Mouse (Mus musculus): ENCODE measurements around the gene Cyp4f40.
"Not testable (repeated sequence)": the region's sequence is repeated elsewhere in the genome, so short reads cannot be mapped to it uniquely, and the experiment has no call there.

Gene Cyp4f40

DNA sequence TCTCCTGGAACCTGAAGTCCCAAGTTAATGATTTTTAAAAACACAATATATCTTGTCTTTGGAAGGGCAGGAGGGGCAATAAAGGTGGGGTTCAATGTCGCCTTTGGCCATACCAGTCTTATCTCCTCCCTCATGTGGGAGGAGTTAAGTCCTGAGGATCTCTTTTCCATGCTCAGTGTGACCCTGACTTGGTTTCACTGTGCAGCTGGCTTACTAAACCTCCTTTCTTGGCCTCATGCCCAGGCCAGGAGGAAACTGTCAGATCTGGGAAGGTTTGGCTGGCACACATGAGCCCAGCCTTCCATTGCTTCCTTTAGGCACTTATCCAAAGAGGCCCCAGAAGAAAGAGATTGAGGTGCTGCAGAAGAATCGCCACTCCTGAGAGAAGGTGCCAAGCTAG is at the start of gene Cyp4f40:
Cyp4f40 (plus strand) TSS at position 189 of the 400 bp plus-strand sequence.
- no peak for DNase-seq (ENCODE audit: low read depth, low spot score)

DNA sequence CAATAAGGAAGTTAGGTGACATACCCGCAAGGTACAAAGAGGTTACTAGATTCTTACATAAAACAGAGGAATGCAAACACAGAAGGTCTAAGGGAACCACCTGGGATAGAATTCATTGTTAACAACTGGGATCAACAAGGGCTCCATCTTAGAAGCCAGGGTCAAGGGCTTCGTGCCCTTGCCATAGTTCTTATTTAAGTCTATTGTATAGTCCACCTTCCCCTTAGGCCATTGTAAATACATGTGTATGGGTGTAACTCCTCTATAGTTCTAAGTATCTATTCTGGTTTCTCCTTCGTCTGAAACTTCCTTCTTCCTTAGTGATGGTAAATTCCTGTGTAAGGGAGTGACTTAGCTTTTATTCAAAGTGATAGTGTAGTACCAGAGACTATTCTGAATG is 48.5 kb upstream of the Cyp4f40 start:
- not testable (repeated sequence) for DNase-seq (ENCODE audit: low read depth, low spot score)

DNA sequence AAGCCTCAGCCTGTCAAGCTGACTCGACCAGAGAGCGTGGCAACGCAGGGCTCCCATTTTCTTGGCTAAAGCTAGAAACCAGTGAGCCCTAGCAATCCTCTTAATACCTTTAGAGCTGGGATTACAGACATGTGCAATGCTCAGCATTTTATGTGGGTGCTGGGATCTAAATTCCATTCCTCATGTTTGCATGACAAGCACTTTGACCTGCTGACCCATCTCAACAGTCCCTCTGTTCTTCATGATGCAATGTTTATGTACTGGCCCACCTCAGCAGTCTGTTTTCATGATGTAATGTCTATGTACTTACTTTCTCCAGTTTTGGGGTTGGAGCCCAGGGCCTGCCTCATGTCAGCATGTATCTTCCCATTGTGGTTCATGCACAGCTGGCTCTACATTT is 47.8 kb upstream of the Cyp4f40 start:
- no peak for DNase-seq (ENCODE audit: low read depth, low spot score)

DNA sequence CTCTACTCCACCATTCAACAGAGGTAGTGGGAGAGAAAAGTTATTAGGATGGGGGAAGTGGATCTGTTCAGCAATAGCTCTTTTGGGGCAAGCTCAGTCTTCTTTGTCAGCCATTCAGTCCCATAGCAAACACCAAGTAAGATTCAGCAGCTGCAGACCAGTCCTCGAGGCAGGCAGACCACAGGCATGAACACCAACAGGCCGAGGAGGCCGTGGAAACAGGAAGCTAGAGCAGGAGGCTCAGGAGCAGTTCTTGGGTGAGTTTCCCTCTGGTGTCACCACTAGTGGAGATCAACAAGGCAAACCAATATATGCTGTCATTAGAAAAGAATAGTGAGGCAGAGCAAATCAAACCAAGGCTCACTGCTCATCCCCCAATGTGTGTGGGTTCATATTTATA is 46.3 kb upstream of the Cyp4f40 start:
- no peak for DNase-seq (ENCODE audit: low read depth, low spot score)

DNA sequence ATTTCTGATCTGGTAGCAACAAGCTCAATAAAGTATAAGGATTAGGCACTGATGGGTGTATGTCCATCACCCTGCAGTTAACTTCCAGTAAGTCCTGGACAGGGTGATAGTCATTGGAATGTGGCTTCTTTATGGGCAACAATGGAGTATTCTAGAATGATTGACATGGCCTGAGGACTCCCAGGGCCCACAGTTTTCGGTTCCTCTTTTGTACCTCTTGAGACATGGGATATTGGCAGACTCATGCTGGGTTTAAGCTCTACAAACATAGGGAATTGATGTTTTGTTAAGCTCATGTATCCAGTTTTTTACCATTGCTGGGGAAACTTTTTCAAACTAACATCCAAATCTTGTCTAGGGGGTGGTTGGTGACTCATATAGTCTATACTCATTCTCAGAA is 41.4 kb upstream of the Cyp4f40 start:
- DNase-seq (ENCODE audit: low read depth, low spot score), result no peak

DNA sequence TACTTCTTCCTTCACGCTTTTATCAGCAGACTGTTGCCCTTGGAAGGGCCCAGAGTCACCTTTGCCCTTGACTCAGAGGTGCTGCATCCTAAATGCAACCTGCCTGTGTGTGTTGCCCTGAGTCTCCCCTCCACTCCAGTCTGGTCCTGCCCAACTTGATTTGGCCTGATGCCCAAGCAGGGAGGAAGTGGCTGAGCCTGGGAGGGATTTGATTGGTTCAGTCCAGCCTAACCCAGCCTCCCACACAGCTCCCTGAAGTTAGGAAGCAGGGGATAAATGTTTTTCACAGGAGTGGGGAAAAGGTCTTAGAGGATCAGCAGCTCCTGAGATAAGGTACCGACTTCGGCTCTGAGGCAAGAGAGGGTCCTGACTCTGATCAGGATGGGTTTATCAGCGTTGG is 37.7 kb upstream of the Cyp4f40 start, which contains the start of gene Cyp4f37:
Cyp4f37 (plus strand) TSS at position 292 of the 400 bp plus-strand sequence.
- DNase-seq (ENCODE audit: low read depth, low spot score), result not testable (repeated sequence)

DNA sequence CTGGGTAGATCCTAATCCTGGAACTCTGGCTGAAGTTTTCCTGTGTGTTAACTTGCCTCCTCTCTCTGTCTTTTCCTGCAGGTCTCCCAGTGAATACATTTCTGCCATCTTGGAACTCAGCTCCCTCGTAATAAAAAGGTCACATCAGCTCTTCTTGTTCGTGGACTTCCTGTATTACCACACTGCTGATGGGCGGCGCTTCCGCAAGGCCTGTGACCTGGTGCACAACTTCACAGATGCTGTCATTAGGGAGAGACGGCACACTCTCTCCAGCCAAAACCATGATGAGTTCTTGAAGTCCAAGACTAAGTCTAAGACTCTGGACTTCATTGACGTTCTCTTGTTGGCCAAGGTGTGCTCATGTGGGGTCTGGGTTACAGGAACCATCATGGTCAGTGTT is 29.0 kb upstream of the Cyp4f40 start:
- not testable (repeated sequence) for DNase-seq (ENCODE audit: low read depth, low spot score)

DNA sequence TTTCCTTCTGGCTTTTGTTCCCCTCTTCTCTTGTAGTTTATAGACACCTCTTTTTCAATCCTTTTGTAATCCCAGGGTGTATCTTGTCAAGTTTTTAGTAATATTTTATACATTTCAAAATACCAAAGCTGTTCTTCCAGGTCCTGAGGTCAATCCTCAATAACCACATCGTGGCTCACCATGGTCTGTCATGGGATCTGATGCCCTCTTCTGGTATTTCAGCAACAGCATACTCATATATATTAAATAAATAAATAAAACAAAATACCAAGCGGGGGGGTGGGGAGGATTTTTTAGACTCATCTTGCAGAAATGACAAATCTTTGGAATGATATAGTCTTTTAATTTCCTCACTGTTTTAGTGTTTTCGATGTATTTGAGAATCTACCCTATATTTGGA is 26.8 kb upstream of the Cyp4f40 start:
- DNase-seq (ENCODE audit: low read depth, low spot score), result no peak

DNA sequence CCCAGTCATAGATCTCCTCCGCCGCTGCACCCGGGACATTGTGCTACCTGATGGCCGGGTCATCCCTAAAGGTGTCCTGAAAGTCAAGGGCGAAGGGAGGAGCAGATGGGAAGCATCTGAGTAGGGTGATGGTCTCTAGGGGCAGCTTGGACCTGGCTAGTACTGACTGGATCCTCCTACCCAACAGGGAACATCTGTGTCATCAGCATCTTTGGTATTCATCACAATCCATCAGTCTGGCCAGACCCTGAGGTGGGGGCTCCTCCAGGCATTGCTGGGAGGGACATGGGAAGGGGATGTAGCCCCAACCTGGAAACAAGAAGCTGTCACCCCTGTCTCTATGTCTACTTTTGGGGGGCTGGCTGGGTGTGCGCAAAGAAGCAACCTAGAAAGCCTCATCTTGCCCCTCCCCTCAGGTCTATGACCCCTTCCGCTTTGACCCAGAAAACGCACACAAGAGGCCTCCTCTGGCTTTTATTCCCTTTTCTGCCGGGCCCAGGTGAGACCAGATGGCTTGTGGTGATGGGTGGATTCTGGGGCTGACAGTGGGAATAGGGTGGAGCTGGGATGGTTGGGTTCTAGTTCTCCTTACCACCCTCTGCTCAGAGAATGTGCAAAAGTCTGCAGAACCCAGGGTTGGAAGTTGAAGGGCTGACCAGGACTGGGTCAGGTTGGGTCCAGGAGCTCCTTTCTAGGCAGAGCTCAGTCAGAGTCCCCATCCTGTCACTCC is 24.3 kb upstream of the Cyp4f40 start:
- DNase-seq (ENCODE audit: low read depth, low spot score), result not testable (repeated sequence)

DNA sequence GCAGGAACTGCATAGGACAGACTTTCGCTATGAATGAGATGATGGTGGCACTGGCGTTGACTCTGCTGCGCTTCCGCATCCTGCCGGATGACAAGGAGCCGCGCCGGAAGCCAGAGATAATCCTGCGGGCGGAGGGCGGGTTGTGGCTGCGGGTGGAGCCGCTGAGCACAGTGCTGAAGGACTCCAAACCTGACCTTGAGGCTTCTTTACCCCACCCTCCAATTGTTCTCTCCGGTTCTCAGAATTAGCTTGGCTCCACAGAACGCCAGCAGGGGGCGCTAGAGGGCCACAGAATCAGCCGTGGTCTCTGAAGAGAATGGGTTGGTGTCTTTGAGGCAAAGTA is 23.8 kb upstream of the Cyp4f40 start:
- peak; percentile 72 for DNase-seq (ENCODE audit: low read depth, low spot score)

DNA sequence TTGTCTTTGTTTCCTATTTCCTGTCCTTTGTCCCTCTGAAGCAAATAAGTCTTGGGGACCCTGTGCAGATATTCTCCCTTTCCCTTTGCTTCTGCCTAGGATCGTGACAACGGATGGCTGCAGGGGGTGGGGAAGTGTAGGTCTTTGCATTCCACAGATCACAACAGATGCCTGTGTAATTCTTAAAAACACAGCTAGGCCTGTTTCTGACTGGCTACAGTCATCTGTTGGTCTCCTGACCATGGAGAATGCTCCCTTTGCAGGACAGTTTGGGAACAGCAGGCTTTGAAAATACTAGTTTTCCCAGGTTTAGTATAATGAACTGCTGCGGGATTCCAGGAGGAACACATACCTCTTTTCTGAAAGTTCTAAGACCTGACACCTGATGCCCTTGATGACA is 22.4 kb upstream of the Cyp4f40 start:
- no peak for DNase-seq (ENCODE audit: low read depth, low spot score)

DNA sequence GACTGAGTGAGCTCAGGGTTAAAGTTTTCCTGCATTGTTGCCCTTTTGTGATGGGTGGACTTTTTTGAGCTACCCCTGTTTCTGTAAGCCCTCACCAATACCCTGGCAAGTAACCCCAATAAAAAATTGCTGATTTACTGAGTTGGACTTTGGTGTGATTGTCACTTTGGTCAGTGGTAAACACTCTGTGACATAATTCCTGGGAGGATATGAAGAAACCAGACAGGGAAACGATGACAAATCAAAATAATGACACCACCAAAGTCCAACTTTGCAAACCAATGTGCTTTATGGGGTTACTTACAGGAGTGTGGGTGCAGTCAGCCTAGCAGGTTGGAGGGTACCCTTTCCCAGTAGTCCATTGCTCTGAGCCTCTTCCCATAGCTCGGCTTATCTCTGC is 21.5 kb upstream of the Cyp4f40 start:
- DNase-seq (ENCODE audit: low read depth, low spot score), result no peak

DNA sequence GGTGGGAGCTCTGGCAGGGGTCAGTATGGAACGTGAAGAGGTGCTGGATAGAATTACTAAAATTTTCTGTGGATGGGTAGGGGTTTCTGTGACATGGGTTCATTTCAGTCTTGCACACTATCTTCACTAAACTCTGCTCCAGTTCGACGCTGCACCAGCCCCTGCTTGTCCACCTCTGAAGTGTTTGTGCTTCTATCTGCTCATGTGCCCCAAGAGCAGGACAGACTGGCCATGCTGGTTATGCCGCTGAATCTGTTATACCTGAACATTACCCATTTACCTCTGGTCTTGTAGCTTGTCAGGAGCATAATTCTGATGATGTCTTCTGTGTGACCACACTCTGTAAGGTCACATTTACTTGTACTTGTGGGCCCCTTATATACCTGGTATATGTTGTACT is 12.1 kb upstream of the Cyp4f40 start:
- no peak for DNase-seq (ENCODE audit: low read depth, low spot score)

DNA sequence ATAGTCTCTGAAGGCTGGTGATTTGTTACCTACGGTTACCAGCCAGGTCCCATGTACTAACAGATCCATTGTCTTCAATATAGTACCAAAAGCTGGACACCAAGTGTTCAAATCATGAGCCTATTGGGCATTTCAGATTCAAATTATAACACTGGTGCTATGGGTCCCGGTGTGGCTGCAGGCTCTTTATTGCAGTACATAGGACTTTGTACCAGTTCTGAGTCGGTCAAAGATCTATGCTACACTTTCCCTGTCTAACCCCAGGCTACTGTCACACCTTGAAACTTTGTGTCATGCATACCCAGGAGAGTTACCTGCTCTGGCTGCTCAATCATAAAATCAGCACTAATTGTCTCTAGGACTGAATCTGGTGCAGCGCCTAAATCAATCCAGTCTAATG is 4.8 kb upstream of the Cyp4f40 start:
- DNase-seq (ENCODE audit: low read depth, low spot score), result no peak

DNA sequence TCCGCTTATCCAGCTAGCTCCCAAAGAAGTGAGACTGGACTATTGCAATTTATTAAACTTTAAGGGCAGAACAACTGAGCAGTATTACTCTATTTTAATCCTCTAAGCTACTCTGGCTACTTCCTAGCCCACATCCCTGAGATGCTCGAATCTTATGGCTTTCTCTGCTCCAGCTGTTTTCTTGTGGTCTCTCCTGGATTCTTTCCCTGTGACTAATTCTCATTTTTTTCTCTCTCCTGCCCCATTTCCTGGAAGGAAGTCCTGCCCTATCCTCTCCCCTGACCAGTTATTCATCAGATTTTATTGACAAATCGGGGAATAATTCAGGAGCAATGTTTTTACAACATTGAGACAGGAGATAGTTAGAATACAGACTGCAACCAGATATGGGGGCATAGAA is 1.7 kb upstream of the Cyp4f40 start:
- no peak for DNase-seq (ENCODE audit: low read depth, low spot score)

DNA sequence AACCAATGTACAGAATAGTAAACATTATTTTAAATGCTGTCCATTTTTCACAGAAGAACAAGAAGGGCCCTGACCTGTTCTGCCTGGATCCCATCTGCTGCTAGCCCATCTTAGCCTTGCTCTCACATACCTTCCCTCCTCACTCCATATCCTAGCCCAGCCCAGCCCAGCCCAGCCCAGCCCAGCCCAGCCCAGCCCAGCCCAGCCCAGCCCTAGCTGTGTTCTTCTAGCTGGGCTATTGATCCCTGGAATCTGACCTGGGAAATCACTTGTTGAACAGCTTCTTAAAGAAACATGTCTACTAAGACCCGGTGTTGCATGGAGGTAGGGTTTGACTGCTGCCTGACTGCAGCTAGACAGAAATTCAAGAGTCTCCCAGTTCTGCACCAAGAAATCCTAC is 454 bp upstream of the Cyp4f40 start:
- no peak for DNase-seq (ENCODE audit: low read depth, low spot score)

DNA sequence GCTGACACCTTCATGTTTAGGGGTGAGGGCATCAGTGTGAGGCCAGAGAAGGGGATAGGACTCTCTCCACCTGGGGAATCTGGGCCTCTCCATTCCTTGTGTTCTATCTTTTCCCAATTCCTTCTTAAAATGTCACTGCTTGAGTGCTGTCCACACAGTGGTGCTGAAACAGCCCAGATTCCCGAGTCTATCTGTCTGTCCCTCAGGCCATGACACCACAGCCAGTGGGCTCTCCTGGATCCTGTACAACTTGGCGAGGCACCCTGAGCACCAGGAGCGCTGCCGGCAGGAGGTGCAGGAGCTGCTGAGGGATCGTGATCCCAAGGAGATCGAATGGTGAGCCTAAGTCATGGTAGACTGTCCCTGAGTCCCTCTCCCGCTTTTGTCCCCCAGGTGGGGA is 15.3 kb downstream of the Cyp4f40 start:
- no peak for DNase-seq (ENCODE audit: low read depth, low spot score)

DNA sequence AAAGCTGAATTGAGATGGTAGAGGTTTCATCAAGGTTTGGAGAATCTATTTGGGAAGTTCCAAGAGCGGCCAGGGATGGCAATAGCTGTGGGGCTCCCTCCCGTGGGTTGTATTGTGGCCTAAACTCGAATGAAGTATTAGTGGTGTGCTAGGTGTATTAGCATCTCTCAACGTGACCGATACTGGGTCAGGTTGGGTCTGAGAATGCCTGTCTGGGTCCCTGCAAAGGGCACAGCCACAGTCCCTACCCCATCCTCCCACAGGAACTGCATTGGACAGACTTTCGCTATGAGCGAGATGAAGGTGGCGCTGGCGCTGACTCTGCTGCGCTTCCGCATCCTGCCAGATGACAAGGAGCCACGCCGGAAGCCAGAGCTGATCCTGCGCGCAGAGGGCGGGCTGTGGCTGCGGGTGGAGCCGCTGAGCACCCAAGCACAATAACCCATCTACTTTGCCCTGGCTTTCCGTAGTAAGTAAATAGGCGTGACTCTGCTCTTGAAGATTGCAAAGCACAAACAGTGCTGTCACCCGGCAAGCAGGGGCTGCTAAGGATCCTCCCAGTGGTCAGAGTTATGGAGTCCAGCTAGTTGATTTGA is 17.4 kb downstream of the Cyp4f40 start:
- DNase-seq (ENCODE audit: low read depth, low spot score), result no peak

DNA sequence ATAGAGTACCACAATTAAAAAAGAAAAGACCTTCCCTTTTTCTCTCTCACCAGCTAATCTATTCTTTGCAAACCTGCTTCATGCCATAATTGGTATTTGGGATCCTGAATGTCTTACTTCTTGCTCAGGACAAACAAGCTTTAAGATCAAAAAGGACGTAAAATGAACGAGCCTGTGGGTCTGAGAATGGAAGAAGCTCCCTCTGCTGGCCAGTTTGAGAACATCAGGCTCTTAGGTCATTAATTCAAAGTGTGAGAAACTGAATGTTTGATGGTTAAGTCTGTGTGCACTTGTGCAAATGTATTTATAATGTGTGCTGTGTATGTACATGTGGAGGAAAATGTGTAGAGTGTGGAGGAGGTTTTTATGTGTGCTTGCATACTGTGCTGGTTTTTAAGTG is 21.7 kb downstream of the Cyp4f40 start:
- peak; percentile 35 for DNase-seq (ENCODE audit: low read depth, low spot score)

DNA sequence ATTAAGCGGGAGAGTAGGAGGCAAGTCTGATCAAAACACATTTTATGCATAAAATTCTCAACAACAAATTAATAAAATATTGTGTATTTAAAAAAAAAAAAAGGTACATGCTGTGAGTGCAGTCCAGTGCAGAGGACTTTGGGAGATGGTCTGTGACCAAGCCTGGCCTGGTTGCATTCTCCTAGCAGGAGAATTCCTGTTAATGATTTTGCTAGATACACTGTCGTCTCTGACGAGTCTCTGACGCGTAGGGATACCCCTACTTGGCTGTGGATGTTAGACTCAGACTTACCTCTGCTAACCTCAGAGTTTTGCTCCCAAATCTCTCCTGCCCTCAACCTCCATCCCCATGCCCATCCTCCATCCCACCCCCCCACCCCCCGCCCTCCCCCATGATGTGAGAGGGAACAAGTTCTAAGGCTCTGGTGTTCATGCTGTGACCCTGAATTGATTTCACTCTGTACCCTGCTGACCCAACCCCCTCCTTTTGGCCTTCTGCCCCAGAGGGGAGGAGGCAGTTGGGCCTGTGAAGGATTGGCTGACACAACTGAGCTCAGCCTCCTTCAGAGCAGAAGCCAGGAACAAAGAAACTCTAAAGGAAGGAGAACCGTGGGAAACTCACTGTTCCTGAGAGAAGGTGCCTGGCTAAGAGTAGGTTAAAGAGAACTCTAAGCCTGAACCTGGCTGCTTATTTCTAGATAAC is 26.5 kb downstream of the Cyp4f40 start, which contains the start of gene Cyp4f15:
Cyp4f15 (plus strand) TSS at position 580 of the 703 bp plus-strand sequence.
- no peak for DNase-seq (ENCODE audit: low read depth, low spot score)

DNA sequence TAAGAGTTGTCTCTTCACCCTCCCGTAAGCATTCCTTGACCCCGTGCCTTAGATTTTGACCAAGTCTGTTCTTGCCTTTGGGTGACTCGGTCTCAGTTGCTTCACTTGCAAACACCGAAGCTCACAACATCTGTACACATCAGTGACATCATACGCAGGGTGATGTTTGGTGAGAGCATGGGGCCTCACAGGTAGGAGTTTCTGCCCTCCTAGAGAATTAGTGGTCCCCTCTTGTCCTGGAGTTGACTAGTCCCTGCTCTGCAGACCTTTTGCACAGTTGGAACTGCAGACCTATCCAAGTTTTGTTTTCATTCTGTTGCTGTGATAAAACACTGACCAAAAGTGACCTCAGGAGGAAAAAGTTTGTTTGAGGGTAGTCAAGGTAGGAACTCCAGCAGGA is 28.0 kb downstream of the Cyp4f40 start:
- DNase-seq (ENCODE audit: low read depth, low spot score), result no peak

DNA sequence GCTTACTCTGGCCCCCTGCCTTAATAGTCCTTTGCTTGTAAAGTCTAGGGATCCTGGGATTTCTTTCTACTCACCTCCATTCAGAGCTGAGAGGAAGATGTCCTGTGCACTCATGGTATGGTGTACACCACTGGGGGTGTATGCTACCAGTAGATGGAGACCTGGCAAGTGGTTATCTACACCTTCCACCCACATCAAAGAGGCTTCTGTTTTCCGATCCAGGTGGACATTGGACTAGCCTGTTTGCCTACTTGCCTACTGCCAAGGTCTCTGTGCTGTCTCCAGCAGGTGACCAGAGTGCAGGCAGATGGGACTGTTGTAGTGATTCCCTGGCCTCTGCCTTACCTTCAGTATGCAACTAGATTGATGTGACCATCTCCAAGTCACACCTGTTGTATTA is 32.3 kb downstream of the Cyp4f40 start:
- no peak for DNase-seq (ENCODE audit: low read depth, low spot score)

DNA sequence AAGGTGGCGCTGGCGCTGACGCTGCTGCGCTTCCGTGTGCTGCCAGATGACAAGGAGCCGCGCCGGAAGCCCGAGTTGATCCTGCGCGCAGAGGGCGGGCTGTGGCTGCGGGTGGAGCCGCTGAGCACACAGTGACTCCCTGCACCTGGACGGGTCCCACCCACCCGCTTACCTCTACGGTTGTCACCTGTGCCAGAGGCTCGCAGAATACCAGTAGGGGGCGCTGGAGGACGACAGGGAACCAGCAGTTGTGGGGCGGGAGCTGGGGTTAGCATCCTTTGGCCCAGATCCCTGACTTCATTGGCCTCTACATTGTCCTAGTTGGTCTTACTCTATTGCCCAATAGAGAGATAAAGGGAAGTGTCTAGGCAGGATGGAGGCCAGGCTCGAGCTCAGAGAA is 44.1 kb downstream of the Cyp4f40 start:
- no peak for DNase-seq (ENCODE audit: low read depth, low spot score)
